Mouse (Mus musculus): ENCODE results near the gene Matn3. TPM values are rescaled to one million over a fixed set of nuclear protein-coding genes. Genes with fewer than 3 reads are reported as not detected.

Gene Matn3
- 3.8 and 5.0 TPM in 2 replicates for polyA plus RNA-seq (2014; fragmentation: Nextera tagmentation; extraction: Ambion mirVana)

- peak; percentile 85 for DNase-seq (ENCODE audit: low spot score)
Measured at GRCm38 (mm10) chr12:8947714-8948464, at the start of gene Matn3. Gene Matn3, plus strand, starts transcription at chr12:8947929.

GRCm38 (mm10) chr12:8898879-8899785 is 48.6 kb upstream of the Matn3 start:
- 80% methylated on average over 19 of the region's 19 CpGs for WGBS
- Histone ChIP-seq H3K4me2 (ENCODE audit: low read depth, severe bottlenecking) (no peak overlapping the region), H3K4me1 (ENCODE audit: control insufficient read depth, insufficient read depth, low read length) (peaks cover 13% of the 10 kb centered on the region), H3K9ac (ENCODE audit: low read length) (no peak overlapping the region), H3K27ac (replicated peaks; ENCODE audit: low read depth, low read length) (no peak overlapping the region), H3K9me3 (ENCODE audit: control insufficient read depth, low read length) (no peaks in the 10 kb centered on the region), H3K36me3 (ENCODE audit: control insufficient read depth, insufficient read depth, low read length) (no peaks in the 10 kb centered on the region), H3K27me3 (ENCODE audit: control insufficient read depth, insufficient read depth, low read length) (no peaks in the 10 kb centered on the region), H3K4me3 (ENCODE audit: low read depth, low read length) (no peak overlapping the region)
- DNase-seq (ENCODE audit: low spot score) (no peak), ATAC-seq (ENCODE audit: insufficient number of reproducible peaks, low FRiP score, low TSS enrichment, low read depth) (no peak)

More at GRCm38 (mm10) chr12:8947714-8948464, at the start of gene Matn3:
- Histone ChIP-seq H3K4me3 (ENCODE audit: low read depth, low read length) (peak within 1 kb of the TSS; percentile 50), H3K4me2 (ENCODE audit: low read depth, severe bottlenecking) (peak within 1 kb of the TSS; percentile 99), H3K36me3 (ENCODE audit: control insufficient read depth, insufficient read depth, low read length) (no peaks in the 10 kb centered on the region), H3K9ac (ENCODE audit: low read length) (peak within 1 kb of the TSS; percentile 66), H3K27me3 (ENCODE audit: control insufficient read depth, insufficient read depth, low read length) (no peaks in the 10 kb centered on the region), H3K4me1 (ENCODE audit: control insufficient read depth, insufficient read depth, low read length) (0 out of 2 replicates have a peak, but pooled peaks cover 2% of the 10 kb centered on the region), H3K27ac (replicated peaks; ENCODE audit: low read depth, low read length) (0 out of 2 replicates have a peak within 1 kb of the TSS, but pooled peaks have one; percentile 14), H3K9me3 (ENCODE audit: control insufficient read depth, low read length) (no peaks in the 10 kb centered on the region)
- ATAC-seq (ENCODE audit: insufficient number of reproducible peaks, low FRiP score, low TSS enrichment, low read depth) = peak; percentile 60; the same call in 1 of the 2 replicates
- WGBS = under 1% methylated on average over 42 of the region's 42 CpGs

GRCm38 (mm10) chr12:8900107-8900698 is 47.5 kb upstream of the Matn3 start:
- Histone ChIP-seq H3K36me3 (ENCODE audit: control insufficient read depth, insufficient read depth, low read length) (no peaks in the 10 kb centered on the region), H3K9me3 (ENCODE audit: control insufficient read depth, low read length) (no peaks in the 10 kb centered on the region), H3K4me2 (ENCODE audit: low read depth, severe bottlenecking) (no peak overlapping the region), H3K9ac (ENCODE audit: low read length) (no peak overlapping the region), H3K27ac (replicated peaks; ENCODE audit: low read depth, low read length) (no peak overlapping the region), H3K4me1 (ENCODE audit: control insufficient read depth, insufficient read depth, low read length) (peaks cover 13% of the 10 kb centered on the region), H3K27me3 (ENCODE audit: control insufficient read depth, insufficient read depth, low read length) (no peaks in the 10 kb centered on the region), H3K4me3 (ENCODE audit: low read depth, low read length) (no peak overlapping the region)
- no peak for DNase-seq (ENCODE audit: low spot score)
- 34% methylated on average over 4 of the region's 4 CpGs for WGBS
- ATAC-seq (ENCODE audit: insufficient number of reproducible peaks, low FRiP score, low TSS enrichment, low read depth) = no peak

- DNase-seq (ENCODE audit: low spot score) (no peak), ATAC-seq (ENCODE audit: insufficient number of reproducible peaks, low FRiP score, low TSS enrichment, low read depth) (0 out of 2 replicates have a peak, but pooled peaks have one; percentile 18)
- Histone ChIP-seq H3K36me3 (ENCODE audit: control insufficient read depth, insufficient read depth, low read length) (no peaks in the 10 kb centered on the region), H3K27me3 (ENCODE audit: control insufficient read depth, insufficient read depth, low read length) (no peaks in the 10 kb centered on the region), H3K9ac (ENCODE audit: low read length) (no peak overlapping the region), H3K4me2 (ENCODE audit: low read depth, severe bottlenecking) (no peak overlapping the region), H3K9me3 (ENCODE audit: control insufficient read depth, low read length) (no peaks in the 10 kb centered on the region), H3K27ac (replicated peaks; ENCODE audit: low read depth, low read length) (no peak overlapping the region), H3K4me1 (ENCODE audit: control insufficient read depth, insufficient read depth, low read length) (peaks cover 13% of the 10 kb centered on the region), H3K4me3 (ENCODE audit: low read depth, low read length) (no peak overlapping the region)
- WGBS = 32% methylated on average over 5 of the region's 5 CpGs
Measured at GRCm38 (mm10) chr12:8900919-8901663, 46.6 kb upstream of the Matn3 start.

GRCm38 (mm10) chr12:8901934-8902333 is 45.8 kb upstream of the Matn3 start:
- no peak overlapping the region for H3K27ac ChIP-seq (replicated peaks; ENCODE audit: low read depth, low read length)
- no peak overlapping the region for H3K4me3 ChIP-seq (ENCODE audit: low read depth, low read length)
- H3K9ac ChIP-seq (ENCODE audit: low read length) = no peak overlapping the region

GRCm38 (mm10) chr12:8902479-8902878 is 45.2 kb upstream of the Matn3 start:
- H3K4me3 ChIP-seq (ENCODE audit: low read depth, low read length) = no peak overlapping the region
- ATAC-seq (ENCODE audit: insufficient number of reproducible peaks, low FRiP score, low TSS enrichment, low read depth) (no peak), DNase-seq (ENCODE audit: low spot score) (no peak)
- H3K4me2 ChIP-seq (ENCODE audit: low read depth, severe bottlenecking) = no peak overlapping the region
- H3K9me3 ChIP-seq (ENCODE audit: control insufficient read depth, low read length) = no peaks in the 10 kb centered on the region
- peaks cover 10% of the 10 kb centered on the region for H3K4me1 ChIP-seq (ENCODE audit: control insufficient read depth, insufficient read depth, low read length)
- 21% methylated on average over 3 of the region's 3 CpGs for WGBS
- no peak overlapping the region for H3K27ac ChIP-seq (replicated peaks; ENCODE audit: low read depth, low read length)
- H3K9ac ChIP-seq (ENCODE audit: low read length) = no peak overlapping the region
- H3K27me3 ChIP-seq (ENCODE audit: control insufficient read depth, insufficient read depth, low read length) = no peaks in the 10 kb centered on the region
- no peaks in the 10 kb centered on the region for H3K36me3 ChIP-seq (ENCODE audit: control insufficient read depth, insufficient read depth, low read length)

More at GRCm38 (mm10) chr12:8901934-8902333, 45.8 kb upstream of the Matn3 start:
- no peak overlapping the region for H3K4me2 ChIP-seq (ENCODE audit: low read depth, severe bottlenecking)
- 2% methylated on average over 2 of the region's 2 CpGs for whole genome bisulfite sequencing
- H3K36me3 ChIP-seq (ENCODE audit: control insufficient read depth, insufficient read depth, low read length) = no peaks in the 10 kb centered on the region
- no peak for DNase-seq (ENCODE audit: low spot score)
- H3K27me3 ChIP-seq (ENCODE audit: control insufficient read depth, insufficient read depth, low read length) = no peaks in the 10 kb centered on the region
- H3K4me1 ChIP-seq (ENCODE audit: control insufficient read depth, insufficient read depth, low read length) = peaks cover 13% of the 10 kb centered on the region
- no peaks in the 10 kb centered on the region for H3K9me3 ChIP-seq (ENCODE audit: control insufficient read depth, low read length)
- no peak for ATAC-seq (ENCODE audit: insufficient number of reproducible peaks, low FRiP score, low TSS enrichment, low read depth)

- 13% methylated on average over 16 of the region's 16 CpGs for WGBS
- no peaks in the 10 kb centered on the region for H3K9me3 ChIP-seq (ENCODE audit: control insufficient read depth, low read length)
- no peak overlapping the region for H3K4me3 ChIP-seq (ENCODE audit: low read depth, low read length)
- ATAC-seq (ENCODE audit: insufficient number of reproducible peaks, low FRiP score, low TSS enrichment, low read depth) (peak; percentile 68; the same call in 1 of the 2 replicates), DNase-seq (ENCODE audit: low spot score) (peak; percentile 67)
- H3K27ac ChIP-seq (replicated peaks; ENCODE audit: low read depth, low read length) = peak overlapping the region; percentile 87
- no peaks in the 10 kb centered on the region for H3K27me3 ChIP-seq (ENCODE audit: control insufficient read depth, insufficient read depth, low read length)
- peaks cover 19% of the 10 kb centered on the region for H3K4me1 ChIP-seq (ENCODE audit: control insufficient read depth, insufficient read depth, low read length)
- peak overlapping the region; percentile 50 for H3K9ac ChIP-seq (ENCODE audit: low read length)
- H3K36me3 ChIP-seq (ENCODE audit: control insufficient read depth, insufficient read depth, low read length) = no peaks in the 10 kb centered on the region
- H3K4me2 ChIP-seq (ENCODE audit: low read depth, severe bottlenecking) = no peak overlapping the region; the same call in 1 of the 2 replicates
Measured at GRCm38 (mm10) chr12:8912860-8913685, 34.7 kb upstream of the Matn3 start.
